Mouse (Mus musculus) heart, postnatal 0 days (tissue): ENCODE measurements around the gene Retreg1. TPM values are rescaled to one million over a fixed set of nuclear protein-coding genes. Genes with fewer than 3 reads are reported as not detected.

ENCODE experiments used
- ATAC-seq: fragments of 200-750 bp; cut with Nextera tagmentation; 2 replicates; pipeline ENCODE4 v1.8.0; 2017; ENCODE audit warnings: low read depth, moderate number of reproducible peaks, moderate library complexity; ENCODE audit not compliant: insufficient read depth
- DNase-seq: peaks from one replicate; pipeline ENCODE4 v3.0.0-alpha.2; 2016; ENCODE audit warnings: low spot score
- H3K27ac ChIP-seq: fragments of 300-500 bp; sonication (generic); 2 replicates; pipeline ENCODE4 v1.5.1; 2014; ENCODE audit warnings: low read depth, mild to moderate bottlenecking
- H3K27me3 ChIP-seq: fragments of 300-500 bp; sonication (generic); 2 replicates; pipeline ENCODE4 v1.6.1; 2014; ENCODE audit warnings: low read length, mixed read lengths; ENCODE audit not compliant: control insufficient read depth, insufficient read depth
- H3K36me3 ChIP-seq: fragments of 300-500 bp; sonication (generic); replicated peaks from 2 replicates; pipeline ENCODE4 v1.6.1; 2014; ENCODE audit warnings: low read length, mixed read lengths; ENCODE audit not compliant: control insufficient read depth, insufficient read depth
- H3K4me1 ChIP-seq: fragments of 300-500 bp; sonication (generic); 2 replicates; pipeline ENCODE4 v1.6.1; 2014; ENCODE audit warnings: antibody characterized with exemption; ENCODE audit not compliant: control insufficient read depth, insufficient read depth
- H3K4me2 ChIP-seq: fragments of 300-500 bp; sonication (generic); 2 replicates; pipeline ENCODE4 v1.6.1; 2014; ENCODE audit warnings: low read depth, mild to moderate bottlenecking, low read length, moderate library complexity
- H3K4me3 ChIP-seq: fragments of 300-500 bp; sonication (generic); 2 replicates; pipeline ENCODE4 v1.5.1; 2014; ENCODE audit warnings: low read depth, low read length
- H3K9ac ChIP-seq: fragments of 300-500 bp; sonication (generic); replicated peaks from 2 replicates; pipeline ENCODE4 v1.6.1; 2014; ENCODE audit warnings: low read depth, low read length, mixed read lengths
- H3K9me3 ChIP-seq: fragments of 300-500 bp; sonication (generic); replicated peaks from 2 replicates; pipeline ENCODE4 v1.6.1; 2016; ENCODE audit warnings: low read length; ENCODE audit not compliant: control insufficient read depth
- CTCF ChIP-seq: IDR thresholded peaks from 2 replicates; pipeline ENCODE4 v1.5.1; 2016; ENCODE audit warnings: antibody characterized with exemption, control low read depth, low read depth
- EP300 ChIP-seq: IDR thresholded peaks from 2 replicates; pipeline ENCODE4 v1.6.1; 2016; ENCODE audit warnings: antibody characterized with exemption, low read depth
- WGBS: fragments of 180-500 bp; shearing (Covaris S2); extraction: QIAGEN DNeasy Blood & Tissue Kit; methylation state at CpG from one replicate; pipeline ENCODE4 v1.1.7; 2014; 5-methylcytosine and 5-hydroxymethylcytosine counted together
- polyA plus RNA-seq: library from polyadenylated mRNA; unstranded; fragments of >200 nt; fragmentation: Nextera tagmentation; extraction: Ambion mirVana; gene quantifications from 2 replicates; pipeline ENCODE4 v1.2.1, GENCODE M21; 2015
- total RNA-seq: library from RNA; depleted of rRNA; stranded (reverse); fragments of >200 nt; gene quantifications from 2 replicates; pipeline ENCODE4 v1.2.3, GENCODE M21; 2014; ENCODE audit warnings: low replicate concordance

The Retreg1 gene
- total and polyA plus RNA-seq, 2 experiments from 2014 or later: 141 to 157 TPM

DNA sequence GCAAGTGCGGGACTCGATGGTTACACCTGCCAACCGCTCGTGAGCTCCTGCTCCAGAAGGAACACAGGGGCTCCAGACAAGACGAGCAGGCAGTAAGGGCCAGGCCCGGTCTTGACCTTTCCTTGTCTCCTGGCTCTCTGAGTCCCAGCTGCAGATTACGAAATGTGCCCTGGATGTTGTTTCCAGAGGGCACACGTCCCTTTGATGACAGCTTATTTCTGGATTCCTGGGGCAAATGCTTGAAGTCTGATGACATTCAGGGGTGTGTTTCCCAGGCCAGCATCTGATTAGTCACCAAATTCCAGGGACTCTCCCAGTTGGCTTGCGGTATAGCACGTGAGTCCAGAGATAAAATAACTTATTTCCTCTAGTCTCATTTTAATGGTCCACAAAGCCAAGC, 72.0 kb downstream of the Retreg1 start:
- TF ChIP-seq CTCF (no peak), EP300 (peak; percentile 99)
- Histone ChIP-seq H3K4me3 (no peak overlapping the region), H3K4me2 (0 out of 2 replicates have a peak overlapping the region, but pooled peaks have one; percentile 2), H3K27me3 (no peaks in the 10 kb centered on the region), H3K9ac (0 out of 2 replicates have a peak overlapping the region, but pooled peaks have one; percentile 22), H3K9me3 (no peaks in the 10 kb centered on the region), H3K27ac (peak overlapping the region; percentile 89), H3K36me3 (no peaks in the 10 kb centered on the region), H3K4me1 (peaks cover 52% of the 10 kb centered on the region)
- 15% methylated on average over 10 of the region's 10 CpGs for WGBS
- DNase-seq (peak; percentile 88), ATAC-seq (peak; percentile 75)

DNA sequence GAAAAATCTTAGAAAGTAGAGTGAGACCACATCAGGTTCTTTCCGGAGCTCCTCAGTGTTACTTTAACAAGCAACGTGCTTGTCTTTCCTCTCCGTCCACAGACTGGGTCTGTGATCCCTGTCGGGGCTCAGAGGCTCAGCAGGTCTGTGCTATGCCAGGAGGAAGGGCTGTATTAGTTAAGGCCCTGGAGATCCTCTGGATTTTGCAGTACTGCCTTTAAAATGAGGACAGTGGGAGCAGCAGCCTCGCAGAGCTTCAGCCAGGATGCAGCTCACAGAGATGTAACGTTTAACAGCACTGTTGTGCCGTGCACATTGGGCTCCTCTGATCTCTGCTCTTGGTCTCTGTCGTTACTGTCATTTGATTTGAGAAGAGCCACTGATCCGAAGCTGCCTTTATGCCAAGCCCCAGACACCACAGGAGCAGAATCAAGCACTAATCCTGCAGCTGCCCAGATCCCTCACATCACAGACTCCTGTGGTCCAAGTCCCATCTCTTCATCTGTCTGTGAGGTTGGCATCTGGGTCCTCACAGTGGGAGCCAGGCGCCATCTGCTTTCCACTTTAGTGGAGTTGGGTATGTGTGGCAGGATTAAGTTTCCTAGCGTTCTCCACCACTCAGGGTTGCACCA, 72.7 kb downstream of the Retreg1 start:
- ATAC-seq (no peak; the same call in 1 of the 2 replicates), DNase-seq (no peak)
- Histone ChIP-seq H3K4me1 (peaks cover 52% of the 10 kb centered on the region), H3K27me3 (no peaks in the 10 kb centered on the region), H3K4me2 (peak overlapping the region; percentile 2; the same call in 1 of the 2 replicates), H3K27ac (peak overlapping the region; percentile 89), H3K9me3 (no peaks in the 10 kb centered on the region), H3K9ac (0 out of 2 replicates have a peak overlapping the region, but pooled peaks have one; percentile 22), H3K4me3 (no peak overlapping the region), H3K36me3 (no peaks in the 10 kb centered on the region)
- 36% methylated on average over 11 of the region's 11 CpGs for WGBS
- no peak for TF ChIP-seq EP300
- TF ChIP-seq CTCF: no peak

DNA sequence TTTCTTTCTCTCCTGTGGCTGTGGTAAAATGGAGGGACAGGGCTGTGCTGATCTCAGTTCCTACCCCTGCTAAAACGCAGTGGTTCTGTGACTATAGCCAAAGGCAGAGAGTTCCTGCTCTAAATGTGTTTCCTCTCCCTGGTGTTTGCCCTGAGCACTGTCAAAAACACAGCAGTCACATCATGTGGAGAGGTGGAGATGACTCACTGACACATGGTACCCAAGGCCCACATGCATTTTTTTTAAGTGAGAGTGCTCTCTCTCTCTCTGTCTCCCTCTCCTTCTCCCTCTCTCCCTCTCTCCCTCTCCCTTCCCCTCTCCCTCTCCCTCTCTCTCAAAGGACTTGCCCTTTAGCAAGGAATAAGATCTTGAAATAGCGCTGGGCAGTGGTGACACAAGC, 73.3 kb downstream of the Retreg1 start:
- no peaks in the 10 kb centered on the region for H3K36me3 ChIP-seq
- H3K4me2 ChIP-seq: no peak overlapping the region
- no peak overlapping the region for H3K9ac ChIP-seq
- no peak overlapping the region for H3K4me3 ChIP-seq
- H3K27ac ChIP-seq: peak overlapping the region; percentile 89; the same call in 1 of the 2 replicates
- no peaks in the 10 kb centered on the region for H3K27me3 ChIP-seq
- TF ChIP-seq EP300: no peak
- peaks cover 51% of the 10 kb centered on the region for H3K4me1 ChIP-seq
- H3K9me3 ChIP-seq: no peaks in the 10 kb centered on the region
- ATAC-seq (no peak), DNase-seq (no peak)
- WGBS: 66% methylated on average over 2 of the region's 2 CpGs

DNA sequence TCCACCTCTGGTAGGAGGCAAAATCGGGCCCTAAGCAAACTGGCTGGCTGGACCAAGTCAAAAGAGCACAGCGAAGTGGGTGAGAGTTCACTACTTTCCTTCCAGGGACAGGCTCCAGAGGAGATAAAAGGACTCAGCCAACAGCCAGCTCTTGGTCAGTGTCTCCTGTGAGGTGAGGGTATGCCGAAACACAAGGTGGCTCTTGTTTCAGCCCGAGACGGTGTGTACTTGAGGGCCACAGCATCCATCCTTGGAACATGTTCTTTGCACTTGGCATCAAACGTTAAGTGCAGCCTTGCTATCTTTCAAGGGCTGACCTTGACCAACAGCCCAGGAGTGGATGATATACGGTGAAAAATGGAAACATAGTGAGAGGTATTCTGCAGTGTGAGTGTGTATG, 75.7 kb downstream of the Retreg1 start:
- Histone ChIP-seq H3K4me3 (no peak overlapping the region), H3K9ac (no peak overlapping the region), H3K27me3 (no peaks in the 10 kb centered on the region), H3K4me2 (no peak overlapping the region), H3K4me1 (peaks cover 49% of the 10 kb centered on the region), H3K27ac (peak overlapping the region; percentile 80), H3K9me3 (no peaks in the 10 kb centered on the region), H3K36me3 (no peaks in the 10 kb centered on the region)
- no peak for DNase-seq
- whole genome bisulfite sequencing: 49% methylated on average over 7 of the region's 7 CpGs
- ATAC-seq: no peak
- no peak for TF ChIP-seq CTCF
- no peak for TF ChIP-seq EP300

DNA sequence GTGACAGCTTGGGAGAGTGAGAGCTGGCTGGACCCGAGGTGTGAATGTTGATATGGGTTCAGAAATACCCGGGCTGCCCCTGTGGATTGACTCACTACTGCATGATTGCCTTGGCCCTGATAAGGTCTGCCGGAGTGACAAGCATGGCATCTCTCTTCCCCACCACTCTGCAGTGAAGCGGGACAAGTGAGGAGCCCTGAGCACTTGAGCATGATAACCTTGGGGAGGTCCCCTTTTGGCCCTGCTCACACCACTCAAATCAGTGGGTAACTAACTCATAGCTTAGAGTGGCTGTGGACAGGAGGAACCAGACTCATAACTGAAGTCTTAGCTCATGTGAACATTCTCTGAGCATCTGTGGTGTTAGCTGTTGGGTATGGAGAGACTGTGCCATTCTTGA, 77.0 kb downstream of the Retreg1 start:
- Histone ChIP-seq H3K4me1 (peaks cover 45% of the 10 kb centered on the region), H3K9me3 (no peaks in the 10 kb centered on the region; the same call in 1 of the 2 replicates), H3K27me3 (no peaks in the 10 kb centered on the region), H3K4me3 (no peak overlapping the region), H3K27ac (peak overlapping the region; percentile 80), H3K9ac (no peak overlapping the region), H3K4me2 (no peak overlapping the region), H3K36me3 (no peaks in the 10 kb centered on the region)
- DNase-seq (peak; percentile 85), ATAC-seq (peak; percentile 91)
- peak; percentile 84 for TF ChIP-seq EP300
- no peak for TF ChIP-seq CTCF
- 20% methylated on average over 4 of the region's 4 CpGs for WGBS

DNA sequence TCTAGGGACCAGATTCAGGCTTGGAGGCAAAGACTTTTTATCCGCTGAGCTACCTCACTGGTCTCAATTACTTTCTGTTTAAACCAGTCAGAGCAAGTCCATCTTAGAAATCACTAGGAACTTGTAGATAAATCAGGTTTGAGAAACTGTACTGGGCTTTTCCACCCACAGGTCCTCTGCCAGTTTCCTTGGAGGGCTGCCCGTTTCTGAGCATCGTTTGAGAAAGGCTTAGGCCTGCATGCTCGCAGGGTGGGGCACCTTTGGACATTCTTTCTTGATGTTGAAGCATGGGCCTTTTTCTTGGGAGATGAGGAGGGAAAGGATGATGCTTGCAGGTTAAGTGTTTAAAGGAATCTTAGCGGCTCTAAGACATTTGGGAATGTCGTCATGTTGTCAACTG, 77.9 kb downstream of the Retreg1 start:
- Histone ChIP-seq H3K4me2 (no peak overlapping the region), H3K27ac (peak overlapping the region; percentile 80), H3K27me3 (no peaks in the 10 kb centered on the region), H3K4me1 (peaks cover 39% of the 10 kb centered on the region), H3K9ac (no peak overlapping the region), H3K36me3 (no peaks in the 10 kb centered on the region), H3K9me3 (no peaks in the 10 kb centered on the region; the same call in 1 of the 2 replicates), H3K4me3 (no peak overlapping the region)
- no peak for ATAC-seq
- WGBS: 82% methylated on average over 6 of the region's 6 CpGs
- DNase-seq: no peak
- TF ChIP-seq CTCF (no peak), EP300 (no peak)
